Mouse (Mus musculus) heart, embryonic 15.5 days (tissue): ENCODE results near the gene Suv39h2. TPM values are rescaled to one million over a fixed set of nuclear protein-coding genes. Genes with fewer than 3 reads are reported as not detected.

Source experiments
- ATAC-seq: fragments of 200-750 bp; cut with Nextera tagmentation; replicated peaks from 2 replicates; pipeline ENCODE4 v1.8.0; 2017; ENCODE audit warnings: low read depth, moderate TSS enrichment; ENCODE audit not compliant: insufficient number of reproducible peaks, insufficient read depth, low FRiP score
- H3K27ac ChIP-seq: fragments of 300-500 bp; sonication (generic); 2 replicates; pipeline ENCODE4 v1.5.1; 2015; ENCODE audit warnings: mild to moderate bottlenecking, inconsistent platforms
- H3K27me3 ChIP-seq: fragments of 300-500 bp; sonication (generic); 2 replicates; pipeline ENCODE4 v1.6.1; 2015; ENCODE audit warnings: inconsistent platforms
- H3K36me3 ChIP-seq: fragments of 300-500 bp; sonication (generic); 2 replicates; pipeline ENCODE4 v1.6.1; 2015; ENCODE audit warnings: mild to moderate bottlenecking, inconsistent platforms
- H3K4me1 ChIP-seq: fragments of 300-500 bp; sonication (generic); replicated peaks from 2 replicates; pipeline ENCODE4 v1.6.1; 2015; ENCODE audit warnings: inconsistent platforms
- H3K4me2 ChIP-seq: fragments of 300-500 bp; sonication (generic); 2 replicates; pipeline ENCODE4 v1.6.1; 2015; ENCODE audit warnings: inconsistent platforms, mild to moderate bottlenecking, moderate library complexity
- H3K4me3 ChIP-seq: fragments of 300-500 bp; sonication (generic); 2 replicates; pipeline ENCODE4 v1.5.1; 2015; ENCODE audit warnings: mild to moderate bottlenecking, inconsistent platforms
- H3K9ac ChIP-seq: fragments of 300-500 bp; sonication (generic); 2 replicates; pipeline ENCODE4 v1.6.1; 2015; ENCODE audit warnings: mild to moderate bottlenecking, inconsistent platforms
- H3K9me3 ChIP-seq: fragments of 300-500 bp; sonication (generic); replicated peaks from 2 replicates; pipeline ENCODE4 v1.6.1; 2016; ENCODE audit warnings: inconsistent platforms
- WGBS: fragments of 180-500 bp; shearing (Covaris S2); methylation state at CpG from one replicate; pipeline ENCODE4 v1.1.7; 2015; ENCODE audit warnings: mixed read lengths; 5-methylcytosine and 5-hydroxymethylcytosine counted together
- polyA plus RNA-seq: library from polyadenylated mRNA; unstranded; fragments of >200 nt; fragmentation: Nextera tagmentation; extraction: Ambion mirVana; gene quantifications from 2 replicates; pipeline ENCODE4 v1.2.1, GENCODE M21; 2015

Suv39h2 gene
- polyA plus RNA-seq, 1 experiment from 2014 or later = 5.3 TPM

GRCm38 (mm10) chr2:3473891-3474290, 940 bp downstream of the Suv39h2 start:
- Histone ChIP-seq H3K27ac (peak overlapping the region; percentile 93), H3K4me3 (peak overlapping the region; percentile 100), H3K9me3 (no peaks in the 10 kb centered on the region), H3K4me2 (peak overlapping the region; percentile 89), H3K4me1 (peaks cover 10% of the 10 kb centered on the region; the same call in 1 of the 2 replicates), H3K9ac (peak overlapping the region; percentile 92), H3K27me3 (no peaks in the 10 kb centered on the region), H3K36me3 (no peaks in the 10 kb centered on the region)
- 2% methylated on average over 12 of the region's 12 CpGs for WGBS
- no peak for ATAC-seq

GRCm38 (mm10) chr2:3456590-3456989, 18.2 kb downstream of the Suv39h2 start:
- H3K27me3 ChIP-seq = no peaks in the 10 kb centered on the region
- no peak overlapping the region for H3K27ac ChIP-seq
- no peaks in the 10 kb centered on the region for H3K9me3 ChIP-seq
- no peak for ATAC-seq
- H3K9ac ChIP-seq = no peak overlapping the region
- 77% methylated on average over 4 of the region's 4 CpGs for WGBS
- peaks cover 13% of the 10 kb centered on the region; the same call in 1 of the 2 replicates for H3K36me3 ChIP-seq
- no peaks in the 10 kb centered on the region for H3K4me1 ChIP-seq
- H3K4me3 ChIP-seq = no peak overlapping the region
- no peak overlapping the region for H3K4me2 ChIP-seq

- WGBS = 94% methylated on average over 3 of the region's 3 CpGs
- Histone ChIP-seq H3K27me3 (no peaks in the 10 kb centered on the region), H3K4me2 (no peak overlapping the region), H3K9me3 (no peaks in the 10 kb centered on the region), H3K9ac (no peak overlapping the region), H3K4me1 (no peaks in the 10 kb centered on the region), H3K27ac (no peak overlapping the region), H3K36me3 (peaks cover 10% of the 10 kb centered on the region; the same call in 1 of the 2 replicates), H3K4me3 (no peak overlapping the region)
- no peak for ATAC-seq
These were observed 21.7 kb downstream of the Suv39h2 start for GRCm38 (mm10) chr2:3453096-3453495.

- ATAC-seq = no peak
- Histone ChIP-seq H3K27ac (no peak overlapping the region), H3K9me3 (no peaks in the 10 kb centered on the region), H3K9ac (no peak overlapping the region), H3K36me3 (peaks cover 10% of the 10 kb centered on the region; the same call in 1 of the 2 replicates), H3K4me1 (no peaks in the 10 kb centered on the region), H3K4me2 (no peak overlapping the region), H3K4me3 (no peak overlapping the region), H3K27me3 (no peaks in the 10 kb centered on the region)
- WGBS = 53% methylated on average over 2 of the region's 2 CpGs
These were observed 25.4 kb downstream of the Suv39h2 start for GRCm38 (mm10) chr2:3449431-3449830.

GRCm38 (mm10) chr2:3445984-3446383, 28.8 kb downstream of the Suv39h2 start:
- Histone ChIP-seq H3K27ac (no peak overlapping the region), H3K9me3 (no peaks in the 10 kb centered on the region), H3K27me3 (no peaks in the 10 kb centered on the region), H3K36me3 (peaks cover 3% of the 10 kb centered on the region; the same call in 1 of the 2 replicates), H3K9ac (no peak overlapping the region), H3K4me3 (no peak overlapping the region), H3K4me1 (no peaks in the 10 kb centered on the region), H3K4me2 (no peak overlapping the region)
- no peak for ATAC-seq
- WGBS = 81% methylated on average over 4 of the region's 4 CpGs

GRCm38 (mm10) chr2:3444206-3444605, 30.6 kb downstream of the Suv39h2 start:
- H3K27ac ChIP-seq = no peak overlapping the region
- no peak for ATAC-seq
- H3K27me3 ChIP-seq = no peaks in the 10 kb centered on the region
- WGBS = 80% methylated on average over 7 of the region's 7 CpGs
- H3K9ac ChIP-seq = no peak overlapping the region
- H3K36me3 ChIP-seq = peaks cover 6% of the 10 kb centered on the region; the same call in 1 of the 2 replicates
- no peaks in the 10 kb centered on the region for H3K4me1 ChIP-seq
- H3K9me3 ChIP-seq = no peaks in the 10 kb centered on the region
- H3K4me2 ChIP-seq = no peak overlapping the region
- no peak overlapping the region for H3K4me3 ChIP-seq

GRCm38 (mm10) chr2:3437956-3438355, 36.9 kb downstream of the Suv39h2 start:
- no peak overlapping the region for H3K27ac ChIP-seq
- no peaks in the 10 kb centered on the region; the same call in 1 of the 2 replicates for H3K4me1 ChIP-seq
- no peak overlapping the region for H3K4me2 ChIP-seq
- 64% methylated on average over 7 of the region's 7 CpGs for WGBS
- H3K27me3 ChIP-seq = no peaks in the 10 kb centered on the region
- H3K36me3 ChIP-seq = peaks cover 6% of the 10 kb centered on the region; the same call in 1 of the 2 replicates
- H3K9ac ChIP-seq = no peak overlapping the region
- no peak for ATAC-seq
- no peak overlapping the region for H3K4me3 ChIP-seq
- no peaks in the 10 kb centered on the region for H3K9me3 ChIP-seq

GRCm38 (mm10) chr2:3435369-3436061, 39.3 kb downstream of the Suv39h2 start:
- Histone ChIP-seq H3K27ac (no peak overlapping the region), H3K4me3 (no peak overlapping the region), H3K27me3 (no peaks in the 10 kb centered on the region), H3K9ac (no peak overlapping the region), H3K4me1 (no peaks in the 10 kb centered on the region; the same call in 1 of the 2 replicates), H3K4me2 (no peak overlapping the region), H3K9me3 (no peaks in the 10 kb centered on the region), H3K36me3 (0 out of 2 replicates have a peak, but pooled peaks cover under 1% of the 10 kb centered on the region)
- 78% methylated on average over 6 of the region's 6 CpGs for WGBS
- no peak for ATAC-seq

- Histone ChIP-seq H3K9ac (no peak overlapping the region), H3K4me1 (no peaks in the 10 kb centered on the region; the same call in 1 of the 2 replicates), H3K9me3 (no peaks in the 10 kb centered on the region), H3K27me3 (no peaks in the 10 kb centered on the region), H3K27ac (no peak overlapping the region), H3K36me3 (no peaks in the 10 kb centered on the region), H3K4me3 (no peak overlapping the region), H3K4me2 (no peak overlapping the region)
- no peak; the same call in 1 of the 2 replicates for ATAC-seq
- 81% methylated on average over 9 of the region's 9 CpGs for WGBS
These were observed 43.9 kb downstream of the Suv39h2 start for GRCm38 (mm10) chr2:3430956-3431355.

GRCm38 (mm10) chr2:3424579-3424910, 50.3 kb downstream of the Suv39h2 start:
- Histone ChIP-seq H3K9me3 (no peaks in the 10 kb centered on the region), H3K9ac (peak overlapping the region; percentile 59), H3K4me3 (peak overlapping the region; percentile 70), H3K4me2 (peak overlapping the region; percentile 87), H3K27me3 (no peaks in the 10 kb centered on the region), H3K4me1 (0 out of 2 replicates have a peak, but pooled peaks cover 4% of the 10 kb centered on the region), H3K27ac (no peak overlapping the region), H3K36me3 (no peaks in the 10 kb centered on the region)
- 5% methylated on average over 10 of the region's 10 CpGs for WGBS
- ATAC-seq = no peak

GRCm38 (mm10) chr2:3423841-3424578, 50.8 kb downstream of the Suv39h2 start, which contains the start of gene Dclre1c:
Gene Dclre1c (plus strand): TSS chr2:3424131.
- Histone ChIP-seq H3K27ac (no peak within 1 kb of the TSS), H3K4me2 (peak within 1 kb of the TSS; percentile 87), H3K9ac (peak within 1 kb of the TSS; percentile 59), H3K4me1 (0 out of 2 replicates have a peak, but pooled peaks cover 4% of the 10 kb centered on the region), H3K4me3 (peak within 1 kb of the TSS; percentile 70), H3K9me3 (no peaks in the 10 kb centered on the region), H3K36me3 (no peaks in the 10 kb centered on the region), H3K27me3 (no peaks in the 10 kb centered on the region)
- 1% methylated on average over 29 of the region's 29 CpGs for WGBS
- peak; percentile 92 for ATAC-seq
